Mouse (Mus musculus) T-cell, adult 66 days (primary cell): ENCODE data around the gene Kctd10. TPM values are rescaled to one million over a fixed set of nuclear protein-coding genes. Genes with fewer than 3 reads are reported as not detected.

Experiments
- total RNA-seq, 2 experiments: library from RNA; stranded (reverse); gene quantifications; 3 replicates in 1 of 2; 4 replicates in 1 of 2; pipeline ENCODE4 v1.2.4; 2023

Kctd10 gene
- 10 to 100 TPM; 88.8 to 92.3 TPM for total RNA-seq

DNA sequence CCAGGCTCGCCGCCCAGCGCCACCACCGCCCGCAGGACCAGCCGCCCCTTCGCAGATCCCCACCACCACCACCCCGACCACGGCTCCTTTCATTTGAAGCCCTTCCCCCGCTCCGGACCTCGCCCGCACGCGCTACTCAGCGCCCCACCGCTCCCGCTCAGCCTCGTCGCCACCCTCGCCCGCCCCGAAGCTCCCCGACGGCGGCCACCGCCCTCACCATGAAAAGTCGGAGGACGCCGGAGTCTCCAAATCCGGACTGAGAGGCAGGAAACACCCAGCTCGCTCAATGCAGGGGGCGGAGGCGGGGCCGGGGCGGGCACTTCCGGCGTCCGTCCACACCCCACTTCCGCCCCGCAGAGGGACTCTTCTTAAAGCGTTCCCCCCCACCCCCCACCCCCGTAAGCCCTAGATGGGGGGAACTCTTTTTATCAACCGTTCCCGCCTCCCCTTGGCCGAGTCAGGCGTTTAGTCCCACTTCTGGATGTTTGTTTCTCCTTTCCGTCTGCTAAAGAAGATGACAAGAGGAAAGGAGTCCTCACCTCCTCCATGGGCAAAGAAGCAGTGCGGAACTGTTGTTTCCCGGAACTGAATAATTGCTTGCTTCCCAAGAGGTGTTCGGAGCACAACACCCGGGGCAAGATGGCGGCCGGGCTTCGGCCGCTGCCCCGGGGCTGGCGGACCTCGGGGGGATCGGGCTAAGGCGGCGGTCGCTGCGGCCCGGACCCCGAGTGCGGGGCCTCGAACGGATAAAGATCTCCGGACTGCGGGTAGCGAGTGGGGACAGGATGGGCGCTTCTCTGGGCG lies at the start of gene Kctd10, which contains the start of gene Ube3b:
Gene Kctd10 (minus strand): TSS at position 300 of the 804 bp plus-strand sequence.
Gene Ube3b (plus strand): TSS at position 399 of the 804 bp plus-strand sequence.

Other genes with a start within 250 kb of the Kctd10 start
- 10 to 100 TPM; 15.2 to 22.0 TPM for gene Acacb, start 234.0 kb downstream of the Kctd10 start, total RNA-seq
- gene Foxn4, start 106.7 kb downstream of the Kctd10 start, total RNA-seq, result not detected
- gene Myo1h, start 91.3 kb downstream of the Kctd10 start, total RNA-seq, result 10 to 100 TPM; 14.4 to 17.2 TPM
- 10 to 100 TPM; 59.5 to 64.9 TPM for gene Ube3b, start 99 bp upstream of the Kctd10 start, total RNA-seq
- 1 to 10 TPM; 6.8 to 10.0 TPM for gene Mmab, start 63.6 kb upstream of the Kctd10 start, total RNA-seq
- gene Mvk, start 63.8 kb upstream of the Kctd10 start, total RNA-seq, result 10 to 100 TPM; 14.7 to 18.5 TPM
- 1 to 10 TPM; 6.1 to 8.7 TPM for gene Fam222a, start 187.5 kb upstream of the Kctd10 start, total RNA-seq